Mouse (Mus musculus): ENCODE data around the gene Rcn3.

DNA sequence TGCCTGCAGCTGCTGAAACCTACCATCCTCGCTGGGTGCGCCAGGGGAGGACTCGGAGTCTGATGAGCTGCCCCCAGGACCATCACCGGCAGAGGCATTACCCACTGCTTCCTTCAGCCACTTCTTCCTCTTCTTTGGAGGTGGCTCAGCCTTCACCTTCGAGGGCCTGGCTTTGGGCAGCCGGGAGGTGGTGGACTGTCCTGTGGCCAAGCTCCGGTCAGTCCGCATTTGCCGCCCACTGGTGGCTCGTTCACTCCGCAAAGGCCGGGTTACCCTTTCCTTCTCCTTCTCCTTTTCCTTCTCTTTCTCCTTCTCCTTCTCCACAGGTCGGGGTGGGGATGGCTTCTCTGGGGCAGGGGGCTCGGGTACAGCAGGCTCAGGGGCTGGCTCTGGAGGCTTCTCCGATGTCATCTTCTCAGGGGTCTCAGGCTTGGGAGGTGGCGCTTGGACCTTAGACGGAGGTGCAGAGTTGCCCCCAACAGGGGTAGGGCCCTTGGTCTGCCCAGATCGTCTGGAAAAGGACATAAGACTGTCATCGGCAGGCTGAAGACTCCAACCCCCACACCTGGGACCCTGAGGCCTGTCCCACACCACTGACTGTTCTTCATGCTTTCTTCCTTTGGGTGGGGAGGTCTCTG, 58.2 kb downstream of the Rcn3 start:
- TF ChIP-seq POLR2A (IDR thresholded peaks at IDR 0.05; ENCODE audit: low read depth, low read length): no peak
- TF ChIP-seq CTCF (IDR thresholded peaks at IDR 0.05; ENCODE audit: borderline replicate concordance, insufficient read depth, low read length): no peak

Measured in embryonic fibroblast, embryonic 13.5 days (primary cell).